Mouse (Mus musculus) forebrain, embryonic 14.5 days (tissue): ENCODE data around the gene BC025446. TPM values are rescaled to one million over a fixed set of nuclear protein-coding genes. Genes with fewer than 3 reads are reported as not detected.

Experiments
- ATAC-seq: fragments of 200-750 bp; cut with Nextera tagmentation; 2 replicates; pipeline ENCODE4 v1.8.0; 2017; ENCODE audit warnings: mild to moderate bottlenecking, moderate library complexity
- DNase-seq: peaks from one replicate; pipeline ENCODE4 v3.0.0-alpha.2; 2015; ENCODE audit warnings: low spot score
- H3K27ac ChIP-seq: fragments of 300-500 bp; sonication (generic); 2 replicates; pipeline ENCODE4 v1.5.1; 2014; ENCODE audit warnings: low read depth, mild to moderate bottlenecking, control low read depth, low read length, moderate library complexity
- H3K27me3 ChIP-seq: fragments of 300-500 bp; sonication (generic); replicated peaks from 2 replicates; pipeline ENCODE4 v1.6.1; 2014; ENCODE audit warnings: low read length, control low read depth, mixed read lengths; ENCODE audit not compliant: control insufficient read depth, insufficient read depth
- H3K36me3 ChIP-seq: fragments of 300-500 bp; sonication (generic); 2 replicates; pipeline ENCODE4 v1.6.1; 2014; ENCODE audit warnings: low read length, control low read depth; ENCODE audit not compliant: control insufficient read depth, insufficient read depth
- H3K4me1 ChIP-seq: fragments of 300-500 bp; sonication (generic); 2 replicates; pipeline ENCODE4 v1.6.1; 2014; ENCODE audit warnings: antibody characterized with exemption, low read length, control low read depth; ENCODE audit not compliant: control insufficient read depth, insufficient read depth
- H3K4me2 ChIP-seq: fragments of 300-500 bp; sonication (generic); 2 replicates; pipeline ENCODE4 v1.6.1; 2014; ENCODE audit warnings: mild to moderate bottlenecking, control low read depth, low read length
- H3K4me3 ChIP-seq: fragments of 300-500 bp; sonication (generic); 2 replicates; pipeline ENCODE4 v1.5.1; 2014; ENCODE audit warnings: low read depth, low read length, control low read depth
- H3K9ac ChIP-seq: fragments of 300-500 bp; sonication (generic); 2 replicates; pipeline ENCODE4 v1.6.1; 2014; ENCODE audit warnings: mild to moderate bottlenecking, low read length, control low read depth, moderate library complexity
- H3K9me3 ChIP-seq: fragments of 300-500 bp; sonication (generic); replicated peaks from 2 replicates; pipeline ENCODE4 v1.6.1; 2016; ENCODE audit warnings: low read length, control low read depth, mixed read lengths; ENCODE audit not compliant: control insufficient read depth
- WGBS: fragments of 180-500 bp; shearing (Covaris S2); extraction: QIAGEN DNeasy Blood & Tissue Kit; methylation state at CpG from one replicate; pipeline ENCODE4 v1.1.7; 2014; 5-methylcytosine and 5-hydroxymethylcytosine counted together
- polyA plus RNA-seq: library from polyadenylated mRNA; unstranded; fragments of >200 nt; fragmentation: Nextera tagmentation; extraction: Ambion mirVana; gene quantifications from 2 replicates; pipeline ENCODE4 v1.2.1, GENCODE M21; 2014

BC025446 gene
- polyA plus RNA-seq, 1 experiment from 2014 or later: not detected

DNA sequence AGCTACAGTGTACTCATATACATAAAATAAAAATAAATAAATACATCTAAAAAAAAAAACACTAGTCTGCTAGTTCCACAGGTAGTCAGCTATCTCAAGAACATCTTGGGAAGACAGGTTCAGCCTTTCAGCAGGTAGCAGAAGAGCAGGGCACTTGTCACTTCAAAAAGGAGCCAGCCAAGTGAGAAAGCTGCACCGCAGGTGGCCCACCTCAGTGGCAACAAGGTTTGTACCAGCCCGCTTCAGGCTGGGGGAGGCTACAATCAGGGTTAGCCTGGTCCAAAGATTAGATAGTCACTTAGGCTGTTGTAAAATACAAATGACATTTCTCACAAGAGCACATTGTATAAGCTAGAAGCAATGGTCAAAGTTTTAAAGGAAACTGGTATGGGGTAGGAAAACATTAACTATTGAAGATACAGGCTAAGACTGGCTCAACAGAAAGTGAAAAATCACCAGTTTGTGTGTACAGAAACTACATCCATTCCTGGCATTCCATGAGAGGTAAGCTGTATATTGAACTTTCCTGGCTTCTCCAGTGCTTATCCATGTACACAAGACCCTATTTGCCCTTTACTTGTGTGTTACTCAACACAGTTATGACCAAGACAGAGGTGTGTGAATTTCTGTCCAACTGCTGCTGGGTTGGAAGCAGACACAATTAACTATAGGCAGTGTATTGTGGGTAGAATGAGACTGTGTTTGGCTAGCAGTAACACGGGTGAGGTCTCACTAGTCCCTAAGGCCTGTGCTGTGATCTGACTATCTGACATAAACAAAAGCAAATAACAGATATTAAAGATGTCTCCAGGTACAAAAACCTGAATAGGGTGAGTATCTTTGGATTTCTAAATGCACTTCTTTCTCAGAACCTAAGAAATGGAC is 26.8 kb downstream of the BC025446 start:
- Histone ChIP-seq H3K36me3 (no peaks in the 10 kb centered on the region), H3K27me3 (no peaks in the 10 kb centered on the region), H3K4me1 (no peaks in the 10 kb centered on the region), H3K4me3 (no peak overlapping the region), H3K4me2 (no peak overlapping the region), H3K9ac (no peak overlapping the region), H3K27ac (no peak overlapping the region), H3K9me3 (no peaks in the 10 kb centered on the region)
- ATAC-seq (no peak), DNase-seq (no peak)
- WGBS: 70% methylated on average over 3 of the region's 3 CpGs

- Histone ChIP-seq H3K9me3 (no peaks in the 10 kb centered on the region), H3K4me3 (no peak overlapping the region), H3K4me1 (no peaks in the 10 kb centered on the region), H3K9ac (no peak overlapping the region), H3K27ac (no peak overlapping the region), H3K4me2 (no peak overlapping the region), H3K36me3 (no peaks in the 10 kb centered on the region), H3K27me3 (no peaks in the 10 kb centered on the region)
- WGBS: 89% methylated on average over 3 of the region's 3 CpGs
- ATAC-seq (no peak), DNase-seq (no peak)
Observed at GRCm38 (mm10) chr15:75254671-75255070, 38.5 kb downstream of the BC025446 start.

- no peaks in the 10 kb centered on the region for H3K36me3 ChIP-seq
- H3K4me1 ChIP-seq: no peaks in the 10 kb centered on the region
- no peak overlapping the region for H3K9ac ChIP-seq
- no peaks in the 10 kb centered on the region for H3K27me3 ChIP-seq
- H3K4me3 ChIP-seq: no peak overlapping the region
- no peaks in the 10 kb centered on the region for H3K9me3 ChIP-seq
- no peak overlapping the region for H3K27ac ChIP-seq
- DNase-seq: no peak
- H3K4me2 ChIP-seq: no peak overlapping the region
- ATAC-seq: no peak
Observed at GRCm38 (mm10) chr15:75265863-75266262, 49.7 kb downstream of the BC025446 start.

DNA sequence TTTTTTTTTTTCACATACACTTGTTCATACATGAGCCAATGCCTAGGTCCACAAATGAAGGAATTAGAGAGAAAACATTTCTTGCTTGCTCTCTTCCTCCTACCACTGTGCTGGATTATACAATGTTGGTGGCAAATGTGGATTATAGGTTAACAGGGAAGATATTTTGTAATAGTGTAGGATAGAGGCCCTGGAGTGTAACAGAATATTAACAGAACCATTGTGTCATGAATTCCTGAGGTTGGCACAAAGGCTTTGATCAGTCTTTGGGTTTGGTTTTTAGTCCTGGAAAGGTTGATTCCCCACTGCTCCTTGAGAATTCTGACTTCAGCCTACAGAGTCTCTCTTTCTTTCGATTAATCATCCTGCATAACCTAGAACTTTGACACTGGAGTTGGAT is 50.5 kb downstream of the BC025446 start:
- DNase-seq (no peak), ATAC-seq (no peak)
- Histone ChIP-seq H3K9ac (no peak overlapping the region), H3K36me3 (no peaks in the 10 kb centered on the region), H3K4me3 (no peak overlapping the region), H3K9me3 (no peaks in the 10 kb centered on the region), H3K4me1 (no peaks in the 10 kb centered on the region), H3K4me2 (no peak overlapping the region), H3K27me3 (no peaks in the 10 kb centered on the region), H3K27ac (no peak overlapping the region)
- WGBS: 66% methylated on average over 1 of the region's 1 CpGs

DNA sequence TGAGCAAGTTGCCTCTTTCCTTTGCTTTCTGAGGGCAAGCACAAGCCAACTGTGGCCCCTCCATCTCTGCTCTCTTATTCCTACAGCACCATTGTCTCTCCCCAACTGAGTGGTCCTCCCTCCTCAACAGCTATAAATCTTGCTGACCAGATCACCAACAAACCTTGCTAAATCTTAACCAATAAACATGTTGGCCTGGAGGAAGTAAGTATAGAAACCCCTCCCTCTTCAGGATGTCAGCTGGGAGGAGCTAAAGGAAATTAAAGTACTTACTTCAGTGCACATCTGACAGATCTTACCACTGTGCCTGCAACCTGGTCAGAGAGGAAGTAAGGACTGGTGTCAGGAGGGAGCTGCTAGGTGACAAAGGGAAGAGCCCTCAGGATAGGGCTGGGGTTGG is 51.9 kb downstream of the BC025446 start, which contains the start of gene Ly6f:
Ly6f (plus strand) TSS at position 301 of the 400 bp plus-strand sequence.
- no peaks in the 10 kb centered on the region for H3K36me3 ChIP-seq
- H3K27ac ChIP-seq: no peak within 1 kb of the TSS
- no peak within 1 kb of the TSS for H3K4me2 ChIP-seq

DNA sequence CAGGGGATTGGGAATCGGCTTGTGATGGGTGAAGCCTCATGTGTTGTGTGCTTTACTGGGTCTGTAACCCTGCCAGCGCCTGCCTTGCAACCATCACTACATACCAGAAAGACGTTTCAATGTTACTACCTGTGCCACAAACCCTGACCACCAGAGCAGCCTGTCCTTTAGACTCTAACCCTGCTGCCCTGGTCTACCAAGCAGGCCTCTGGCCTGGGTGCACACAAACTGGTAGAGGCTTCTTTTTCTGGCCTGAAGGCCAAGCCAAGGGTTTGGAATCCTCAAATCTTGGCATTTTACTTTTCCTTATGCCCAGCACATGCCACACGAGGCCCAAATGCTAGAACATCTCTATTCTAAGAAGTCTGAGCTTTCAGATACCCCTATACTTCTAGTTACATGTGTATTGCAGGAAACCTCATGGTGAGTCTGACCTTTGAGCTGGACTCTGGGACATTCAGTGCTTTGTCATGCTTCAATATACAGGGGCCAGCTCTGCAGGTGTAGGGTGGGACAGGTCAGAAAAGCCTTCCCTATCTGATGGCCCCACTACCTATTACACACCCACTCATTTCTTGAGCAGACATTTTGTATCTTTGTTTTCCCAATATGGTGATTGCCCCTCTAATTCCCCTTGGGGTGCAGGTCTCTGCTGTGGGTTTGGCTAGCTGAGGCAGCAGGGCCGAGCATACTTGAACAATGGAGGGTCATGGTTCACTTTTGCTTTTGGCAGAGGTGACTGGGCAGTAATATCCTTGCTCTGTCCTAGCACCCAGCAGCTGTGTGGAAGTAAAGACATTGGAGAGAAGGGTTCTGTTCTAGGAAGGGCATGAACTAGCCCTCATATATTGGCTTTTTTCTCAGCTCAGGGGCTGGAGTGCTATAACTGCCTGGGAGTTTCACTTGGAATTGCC is 53.0 kb downstream of the BC025446 start:
- Histone ChIP-seq H3K27me3 (no peaks in the 10 kb centered on the region), H3K9me3 (no peaks in the 10 kb centered on the region), H3K4me1 (no peaks in the 10 kb centered on the region), H3K36me3 (no peaks in the 10 kb centered on the region), H3K4me3 (no peak overlapping the region), H3K4me2 (no peak overlapping the region), H3K27ac (no peak overlapping the region), H3K9ac (no peak overlapping the region)
- WGBS: 81% methylated on average over 5 of the region's 5 CpGs
- ATAC-seq: no peak
- DNase-seq: no peak

More for the DNA sequence above, 51.9 kb downstream of the BC025446 start, which contains the start of gene Ly6f:
- DNase-seq: no peak
- no peaks in the 10 kb centered on the region for H3K9me3 ChIP-seq
- no peaks in the 10 kb centered on the region for H3K27me3 ChIP-seq
- no peaks in the 10 kb centered on the region for H3K4me1 ChIP-seq
- no peak within 1 kb of the TSS for H3K4me3 ChIP-seq
- H3K9ac ChIP-seq: no peak within 1 kb of the TSS
- no peak for ATAC-seq

GRCm38 (mm10) chr15:75270169-75270568 is 54.0 kb downstream of the BC025446 start:
- no peak overlapping the region for H3K9ac ChIP-seq
- no peaks in the 10 kb centered on the region for H3K36me3 ChIP-seq
- H3K4me1 ChIP-seq: no peaks in the 10 kb centered on the region
- H3K4me3 ChIP-seq: no peak overlapping the region
- no peak for DNase-seq
- no peak overlapping the region for H3K27ac ChIP-seq
- no peaks in the 10 kb centered on the region for H3K27me3 ChIP-seq
- no peak overlapping the region for H3K4me2 ChIP-seq
- no peak for ATAC-seq
- no peaks in the 10 kb centered on the region for H3K9me3 ChIP-seq

- no peak for DNase-seq
- WGBS: 84% methylated on average over 3 of the region's 3 CpGs
- no peak for ATAC-seq
- H3K4me2 ChIP-seq: no peak overlapping the region
- H3K9ac ChIP-seq: no peak overlapping the region
- H3K27ac ChIP-seq: no peak overlapping the region
- no peak overlapping the region for H3K4me3 ChIP-seq
- no peaks in the 10 kb centered on the region for H3K27me3 ChIP-seq
- H3K9me3 ChIP-seq: no peaks in the 10 kb centered on the region
- H3K36me3 ChIP-seq: no peaks in the 10 kb centered on the region
- no peaks in the 10 kb centered on the region for H3K4me1 ChIP-seq
Observed at GRCm38 (mm10) chr15:75270691-75271362, 54.7 kb downstream of the BC025446 start.
